Mouse (Mus musculus): ENCODE data around the gene Raver2. TPM values are rescaled to one million over a fixed set of nuclear protein-coding genes. Genes with fewer than 3 reads are reported as not detected.

Gene Raver2
- polyA plus RNA-seq, 1 experiment: not detected

DNA sequence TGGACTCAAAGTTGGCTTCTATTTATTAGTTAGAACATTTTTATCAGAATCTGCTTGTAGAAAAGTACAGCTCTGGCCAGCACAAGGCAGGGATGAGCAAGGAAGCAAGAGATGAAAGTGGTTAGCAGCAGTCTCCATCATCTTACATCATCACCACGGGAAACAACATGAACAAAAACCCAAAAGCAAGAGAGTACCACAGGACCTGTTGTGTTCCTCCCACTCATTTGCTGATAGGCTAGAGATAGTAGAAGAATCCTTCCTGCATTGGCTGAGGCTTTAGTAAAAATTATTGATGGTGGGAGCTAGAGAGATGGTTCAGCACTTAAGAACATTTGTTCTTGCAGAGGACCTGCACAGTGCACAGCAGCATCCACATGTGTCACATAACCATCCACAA is 125.4 kb downstream of the Raver2 start:
- Histone ChIP-seq H3K4me3 (replicated peaks) (no peak overlapping the region), H3K4me1 (ENCODE audit: control insufficient read depth) (peaks cover 62% of the 10 kb centered on the region), H3K9me3 (ENCODE audit: control insufficient read depth, low read length) (no peaks in the 10 kb centered on the region), H3K36me3 (ENCODE audit: control insufficient read depth) (peaks cover 34% of the 10 kb centered on the region), H3K27me3 (ENCODE audit: control insufficient read depth) (no peaks in the 10 kb centered on the region)
- TF ChIP-seq GATA1 (IDR thresholded peaks at IDR 0.05; ENCODE audit: low read length): no peak

DNA sequence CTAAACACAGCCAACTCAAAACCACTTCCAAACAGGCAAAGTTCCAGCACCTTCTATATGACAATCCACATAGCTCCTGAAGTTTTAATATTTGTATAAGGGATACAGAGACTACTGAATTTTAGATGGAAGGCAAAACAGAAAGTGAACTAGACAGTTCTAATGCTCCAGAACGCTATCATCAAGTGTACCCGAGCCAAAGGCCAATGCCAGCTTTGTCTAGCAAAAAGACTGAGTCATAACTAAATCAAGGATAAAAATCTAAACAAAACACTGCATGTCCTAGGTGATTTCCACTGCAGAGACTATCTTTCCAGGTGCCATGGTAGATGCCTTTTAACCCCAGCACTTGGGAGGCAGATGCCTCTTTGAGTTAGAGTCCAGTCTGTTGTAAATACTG is 127.6 kb downstream of the Raver2 start:
- no peak for TF ChIP-seq GATA1 (IDR thresholded peaks at IDR 0.05; ENCODE audit: low read length)
- Histone ChIP-seq H3K36me3 (ENCODE audit: control insufficient read depth) (peaks cover 15% of the 10 kb centered on the region), H3K27me3 (ENCODE audit: control insufficient read depth) (no peaks in the 10 kb centered on the region), H3K4me1 (ENCODE audit: control insufficient read depth) (peaks cover 59% of the 10 kb centered on the region), H3K9me3 (ENCODE audit: control insufficient read depth, low read length) (no peaks in the 10 kb centered on the region), H3K4me3 (replicated peaks) (no peak overlapping the region)

DNA sequence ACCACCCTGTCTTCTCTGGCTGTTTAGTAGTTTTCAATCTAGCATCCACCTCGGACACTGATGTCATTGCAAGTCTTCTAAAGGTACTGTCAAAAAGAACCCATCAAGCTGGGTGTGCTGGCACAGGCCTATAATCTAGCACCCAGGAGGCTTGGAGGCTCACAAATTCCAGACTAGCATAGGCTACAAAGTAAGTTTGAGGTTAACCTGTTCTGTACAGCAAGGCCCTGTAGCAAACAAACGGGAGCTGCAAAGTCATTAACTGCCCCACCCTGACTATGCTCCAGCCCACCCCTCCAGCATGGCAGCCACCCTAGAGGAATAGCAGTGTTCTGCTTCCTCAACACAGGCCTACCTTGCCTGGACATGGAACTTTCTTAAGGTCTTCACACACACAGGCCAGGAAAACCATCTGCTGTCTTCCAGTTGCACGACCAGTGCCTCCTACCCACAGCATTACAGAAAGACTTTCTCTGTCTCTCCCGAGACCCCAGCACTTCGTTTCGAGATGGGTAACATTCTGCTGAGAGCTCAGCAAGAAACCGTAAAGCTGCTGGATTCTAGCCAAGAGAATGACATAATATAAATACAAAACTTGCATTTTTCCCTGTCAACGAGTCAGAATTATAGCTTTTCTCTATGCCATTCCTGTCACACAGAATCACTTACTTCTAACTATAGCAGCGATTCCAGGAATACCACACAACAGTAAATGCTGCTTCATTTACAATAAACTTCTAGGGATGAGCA is 128.8 kb downstream of the Raver2 start:
- Histone ChIP-seq H3K4me1 (ENCODE audit: control insufficient read depth) (peaks cover 52% of the 10 kb centered on the region), H3K27me3 (ENCODE audit: control insufficient read depth) (no peaks in the 10 kb centered on the region), H3K4me3 (replicated peaks) (no peak overlapping the region), H3K36me3 (ENCODE audit: control insufficient read depth) (peaks cover 5% of the 10 kb centered on the region; the same call in 1 of the 2 replicates), H3K9me3 (ENCODE audit: control insufficient read depth, low read length) (no peaks in the 10 kb centered on the region)
- TF ChIP-seq GATA1 (IDR thresholded peaks at IDR 0.05; ENCODE audit: low read length) (no peak), TAL1 (IDR thresholded peaks at IDR 0.05; ENCODE audit: low read length) (no peak)

DNA sequence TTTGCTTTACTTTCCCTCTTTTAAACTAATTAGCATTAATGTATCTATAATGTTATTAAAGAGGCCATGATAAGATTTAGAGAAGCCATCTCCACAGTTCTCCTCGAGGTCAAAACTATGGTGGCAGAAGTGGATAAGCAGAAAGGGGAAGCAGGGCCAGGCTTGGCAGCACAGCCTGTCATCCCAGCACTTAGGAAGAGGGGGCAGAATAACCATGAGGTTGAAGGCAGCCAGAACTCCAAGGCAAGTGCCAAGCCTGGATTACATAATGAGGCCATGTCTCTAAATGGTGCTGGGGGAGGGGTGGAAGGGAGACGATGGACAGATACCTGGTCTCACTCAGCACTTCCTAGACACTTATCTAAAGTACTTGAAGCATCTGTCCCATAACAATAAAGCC is 129.6 kb downstream of the Raver2 start:
- no peaks in the 10 kb centered on the region for H3K9me3 ChIP-seq (ENCODE audit: control insufficient read depth, low read length)
- peaks cover 5% of the 10 kb centered on the region; the same call in 1 of the 2 replicates for H3K36me3 ChIP-seq (ENCODE audit: control insufficient read depth)
- no peak overlapping the region for H3K4me3 ChIP-seq (replicated peaks)
- H3K27me3 ChIP-seq (ENCODE audit: control insufficient read depth): no peaks in the 10 kb centered on the region
- H3K4me1 ChIP-seq (ENCODE audit: control insufficient read depth): peaks cover 52% of the 10 kb centered on the region
- TF ChIP-seq TAL1 (IDR thresholded peaks at IDR 0.05; ENCODE audit: low read length): no peak
- TF ChIP-seq GATA1 (IDR thresholded peaks at IDR 0.05; ENCODE audit: low read length): no peak

DNA sequence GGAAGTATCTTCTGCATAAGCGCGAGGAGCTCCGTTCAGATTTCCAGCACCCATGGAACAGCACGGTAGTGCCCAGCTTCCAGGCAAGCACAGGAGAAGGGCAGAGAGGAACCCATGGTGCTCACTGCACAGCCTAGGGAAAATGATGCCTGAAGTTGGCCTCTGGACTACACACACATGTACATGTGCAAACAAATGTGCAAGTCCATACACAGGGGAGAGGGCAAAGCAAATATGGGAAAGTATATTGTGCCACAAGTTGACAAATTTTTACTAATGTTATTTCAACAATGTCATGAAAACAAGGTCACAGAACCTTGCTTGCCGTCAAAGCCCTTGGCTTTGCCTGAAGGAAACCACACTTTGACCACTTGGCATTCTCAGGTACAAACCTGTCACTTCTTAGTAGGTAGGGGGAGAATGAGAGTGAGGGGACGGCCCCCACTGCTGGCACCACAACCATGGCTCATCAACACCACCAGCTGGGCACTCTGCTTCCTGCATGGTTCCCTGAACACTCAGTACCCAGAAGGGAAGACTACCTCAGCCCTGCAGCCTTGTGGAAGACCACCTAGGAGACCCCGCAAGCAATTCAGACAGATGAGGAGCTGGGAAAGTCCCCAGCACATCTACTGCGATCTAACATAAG is 130.8 kb downstream of the Raver2 start:
- no peaks in the 10 kb centered on the region for H3K9me3 ChIP-seq (ENCODE audit: control insufficient read depth, low read length)
- peaks cover 2% of the 10 kb centered on the region; the same call in 1 of the 2 replicates for H3K36me3 ChIP-seq (ENCODE audit: control insufficient read depth)
- H3K4me1 ChIP-seq (ENCODE audit: control insufficient read depth): peaks cover 51% of the 10 kb centered on the region
- H3K27me3 ChIP-seq (ENCODE audit: control insufficient read depth): no peaks in the 10 kb centered on the region
- TF ChIP-seq GATA1 (IDR thresholded peaks at IDR 0.05; ENCODE audit: low read length) (no peak), TAL1 (IDR thresholded peaks at IDR 0.05; ENCODE audit: low read length) (no peak)
- no peak overlapping the region for H3K4me3 ChIP-seq (replicated peaks)

Other genes with a start within 250 kb of the Raver2 start
- gene Gm10577, start 48.3 kb upstream of the Raver2 start, polyA plus RNA-seq (2012): not detected in 2 replicates
- 7.1 and 8.9 TPM in 2 replicates for gene Jak1, start 196.3 kb downstream of the Raver2 start, polyA plus RNA-seq (2012)

Data from erythroblast, embryonic 14.5 days (primary cell).